Mouse (Mus musculus): ENCODE results near the gene Stac. TPM values are rescaled to one million over a fixed set of nuclear protein-coding genes. Genes with fewer than 3 reads are reported as not detected.

Stac gene
- polyA plus RNA-seq, 1 experiment from 2014 or later, result 0.33 TPM

- DNase-seq (ENCODE audit: low spot score), result no peak
Measured at GRCm38 (mm10) chr9:111575889-111576288, 114.3 kb downstream of the Stac start.

GRCm38 (mm10) chr9:111573836-111574235 is 116.3 kb downstream of the Stac start:
- no peak for DNase-seq (ENCODE audit: low spot score)
- no peak overlapping the region for H3K27ac ChIP-seq
- no peaks in the 10 kb centered on the region for H3K36me3 ChIP-seq
- no peaks in the 10 kb centered on the region for H3K4me1 ChIP-seq (replicated peaks)
- no peak overlapping the region for H3K4me3 ChIP-seq
- no peaks in the 10 kb centered on the region for H3K27me3 ChIP-seq (ENCODE audit: insufficient read depth, poor library complexity, severe bottlenecking)
- H3K9me3 ChIP-seq, result no peaks in the 10 kb centered on the region
- WGBS, result 95% methylated on average over 5 of the region's 5 CpGs

More at GRCm38 (mm10) chr9:111575889-111576288, 114.3 kb downstream of the Stac start:
- Histone ChIP-seq H3K36me3 (no peaks in the 10 kb centered on the region), H3K4me1 (replicated peaks) (no peaks in the 10 kb centered on the region), H3K4me3 (no peak overlapping the region), H3K27ac (no peak overlapping the region), H3K9me3 (no peaks in the 10 kb centered on the region), H3K27me3 (ENCODE audit: insufficient read depth, poor library complexity, severe bottlenecking) (no peaks in the 10 kb centered on the region)
- 37% methylated on average over 4 of the region's 4 CpGs for WGBS

- Histone ChIP-seq H3K4me3 (no peak overlapping the region), H3K4me1 (replicated peaks) (no peaks in the 10 kb centered on the region), H3K27me3 (ENCODE audit: insufficient read depth, poor library complexity, severe bottlenecking) (no peaks in the 10 kb centered on the region), H3K9me3 (no peaks in the 10 kb centered on the region), H3K27ac (no peak overlapping the region), H3K36me3 (no peaks in the 10 kb centered on the region)
- 80% methylated on average over 5 of the region's 5 CpGs for WGBS
- no peak for DNase-seq (ENCODE audit: low spot score)
Measured at GRCm38 (mm10) chr9:111571619-111572018, 118.5 kb downstream of the Stac start.

- no peak overlapping the region for H3K4me3 ChIP-seq
- H3K9me3 ChIP-seq, result no peaks in the 10 kb centered on the region
- H3K36me3 ChIP-seq, result no peaks in the 10 kb centered on the region
- H3K4me1 ChIP-seq (replicated peaks), result 0 out of 2 replicates have a peak, but pooled peaks cover 9% of the 10 kb centered on the region
- no peak for DNase-seq (ENCODE audit: low spot score)
- no peaks in the 10 kb centered on the region for H3K27me3 ChIP-seq (ENCODE audit: insufficient read depth, poor library complexity, severe bottlenecking)
- no peak overlapping the region for H3K27ac ChIP-seq
- 94% methylated on average over 6 of the region's 6 CpGs for WGBS
Measured at GRCm38 (mm10) chr9:111564176-111564575, 126.0 kb downstream of the Stac start.

GRCm38 (mm10) chr9:111563226-111563625 is 126.9 kb downstream of the Stac start:
- no peak overlapping the region for H3K27ac ChIP-seq
- no peaks in the 10 kb centered on the region for H3K9me3 ChIP-seq
- no peaks in the 10 kb centered on the region for H3K27me3 ChIP-seq (ENCODE audit: insufficient read depth, poor library complexity, severe bottlenecking)
- no peak overlapping the region for H3K4me3 ChIP-seq
- 86% methylated on average over 7 of the region's 7 CpGs for WGBS
- DNase-seq (ENCODE audit: low spot score), result no peak
- 0 out of 2 replicates have a peak, but pooled peaks cover 9% of the 10 kb centered on the region for H3K4me1 ChIP-seq (replicated peaks)
- H3K36me3 ChIP-seq, result no peaks in the 10 kb centered on the region

- H3K4me3 ChIP-seq, result no peak overlapping the region
- no peak overlapping the region for H3K27ac ChIP-seq
- no peaks in the 10 kb centered on the region for H3K36me3 ChIP-seq
- 69% methylated on average over 19 of the region's 19 CpGs for WGBS
- no peaks in the 10 kb centered on the region for H3K27me3 ChIP-seq (ENCODE audit: insufficient read depth, poor library complexity, severe bottlenecking)
- no peaks in the 10 kb centered on the region for H3K9me3 ChIP-seq
- DNase-seq (ENCODE audit: low spot score), result no peak
- 0 out of 2 replicates have a peak, but pooled peaks cover 9% of the 10 kb centered on the region for H3K4me1 ChIP-seq (replicated peaks)
Measured at GRCm38 (mm10) chr9:111562217-111562988, 127.7 kb downstream of the Stac start.

GRCm38 (mm10) chr9:111556699-111557098 is 133.4 kb downstream of the Stac start:
- Histone ChIP-seq H3K27ac (no peak overlapping the region), H3K36me3 (no peaks in the 10 kb centered on the region), H3K4me3 (no peak overlapping the region), H3K9me3 (no peaks in the 10 kb centered on the region), H3K27me3 (ENCODE audit: insufficient read depth, poor library complexity, severe bottlenecking) (no peaks in the 10 kb centered on the region), H3K4me1 (replicated peaks) (no peaks in the 10 kb centered on the region)
- WGBS, result 81% methylated on average over 3 of the region's 3 CpGs
- DNase-seq (ENCODE audit: low spot score), result no peak

- H3K36me3 ChIP-seq, result no peaks in the 10 kb centered on the region
- no peak for DNase-seq (ENCODE audit: low spot score)
- no peaks in the 10 kb centered on the region for H3K9me3 ChIP-seq
- WGBS, result 62% methylated on average over 3 of the region's 3 CpGs
- no peaks in the 10 kb centered on the region for H3K27me3 ChIP-seq (ENCODE audit: insufficient read depth, poor library complexity, severe bottlenecking)
- H3K4me3 ChIP-seq, result no peak overlapping the region
- H3K27ac ChIP-seq, result no peak overlapping the region
- H3K4me1 ChIP-seq (replicated peaks), result 0 out of 2 replicates have a peak, but pooled peaks cover 7% of the 10 kb centered on the region
Measured at GRCm38 (mm10) chr9:111552865-111553264, 137.3 kb downstream of the Stac start.

- no peaks in the 10 kb centered on the region for H3K36me3 ChIP-seq
- DNase-seq (ENCODE audit: low spot score), result peak; percentile 43
- no peaks in the 10 kb centered on the region for H3K9me3 ChIP-seq
- 0 out of 2 replicates have a peak, but pooled peaks cover 7% of the 10 kb centered on the region for H3K4me1 ChIP-seq (replicated peaks)
- no peak overlapping the region for H3K4me3 ChIP-seq
- H3K27ac ChIP-seq, result no peak overlapping the region
- no peaks in the 10 kb centered on the region for H3K27me3 ChIP-seq (ENCODE audit: insufficient read depth, poor library complexity, severe bottlenecking)
- WGBS, result 62% methylated on average over 15 of the region's 15 CpGs
Measured at GRCm38 (mm10) chr9:111551461-111552190, 138.5 kb downstream of the Stac start.

GRCm38 (mm10) chr9:111550963-111551321 is 139.2 kb downstream of the Stac start:
- 84% methylated on average over 8 of the region's 8 CpGs for WGBS
- no peak overlapping the region for H3K27ac ChIP-seq
- no peak for DNase-seq (ENCODE audit: low spot score)

GRCm38 (mm10) chr9:111550281-111550962 is 139.7 kb downstream of the Stac start:
- Histone ChIP-seq H3K4me1 (replicated peaks) (0 out of 2 replicates have a peak, but pooled peaks cover 7% of the 10 kb centered on the region), H3K9me3 (no peaks in the 10 kb centered on the region), H3K4me3 (no peak overlapping the region), H3K27me3 (ENCODE audit: insufficient read depth, poor library complexity, severe bottlenecking) (no peaks in the 10 kb centered on the region), H3K27ac (no peak overlapping the region), H3K36me3 (no peaks in the 10 kb centered on the region)
- WGBS, result 86% methylated on average over 21 of the region's 21 CpGs
- DNase-seq (ENCODE audit: low spot score), result no peak

More at GRCm38 (mm10) chr9:111550963-111551321, 139.2 kb downstream of the Stac start:
- 0 out of 2 replicates have a peak, but pooled peaks cover 7% of the 10 kb centered on the region for H3K4me1 ChIP-seq (replicated peaks)
- no peak overlapping the region for H3K4me3 ChIP-seq
- no peaks in the 10 kb centered on the region for H3K36me3 ChIP-seq
- H3K27me3 ChIP-seq (ENCODE audit: insufficient read depth, poor library complexity, severe bottlenecking), result no peaks in the 10 kb centered on the region
- no peaks in the 10 kb centered on the region for H3K9me3 ChIP-seq

GRCm38 (mm10) chr9:111542663-111543062 is 147.5 kb downstream of the Stac start:
- H3K4me3 ChIP-seq, result no peak overlapping the region
- no peaks in the 10 kb centered on the region for H3K27me3 ChIP-seq (ENCODE audit: insufficient read depth, poor library complexity, severe bottlenecking)
- WGBS, result 83% methylated on average over 6 of the region's 6 CpGs
- H3K9me3 ChIP-seq, result no peaks in the 10 kb centered on the region
- no peaks in the 10 kb centered on the region for H3K4me1 ChIP-seq (replicated peaks)
- H3K36me3 ChIP-seq, result no peaks in the 10 kb centered on the region
- DNase-seq (ENCODE audit: low spot score), result no peak
- no peak overlapping the region for H3K27ac ChIP-seq

All from hindbrain, embryonic 10.5 days (tissue).